Mouse (Mus musculus) neutrophil, adult 5-6 weeks (primary cell): ENCODE data around the gene Tmem131. TPM values are rescaled to one million over a fixed set of nuclear protein-coding genes. Genes with fewer than 3 reads are reported as not detected.
A peak's percentile ranks its signal among the peaks of the same experiment; 100 is the strongest.
"Not testable (repeated sequence)": the region's sequence is repeated elsewhere in the genome, so short reads cannot be mapped to it uniquely, and the experiment has no call there.

Experiments
- ATAC-seq: fragments of 151-379, 151-347 bp; 2 replicates; pipeline ENCODE4 v1.8.0; 2017; ENCODE audit warnings: mild to moderate bottlenecking, moderate TSS enrichment; ENCODE audit not compliant: insufficient number of reproducible peaks, poor library complexity, low FRiP score, severe bottlenecking; ENCODE audit errors: extremely low read depth
- total RNA-seq: library from RNA; stranded (forward); fragments of 200-1000 nt; gene quantifications from 2 replicates; pipeline ENCODE4 v1.2.3, GENCODE M21; 2017

Gene Tmem131
- total RNA-seq, 1 experiment from 2014 or later, result 43.4 TPM

- ATAC-seq, result no peak
Measured at GRCm38 (mm10) chr1:36899622-36900021, 43.8 kb downstream of the Tmem131 start.

- no peak for ATAC-seq
Measured at GRCm38 (mm10) chr1:36896423-36896822, 47.0 kb downstream of the Tmem131 start.

GRCm38 (mm10) chr1:36895452-36895851, 48.0 kb downstream of the Tmem131 start:
- ATAC-seq, result no peak

- ATAC-seq, result no peak
Measured at GRCm38 (mm10) chr1:36894136-36894535, 49.3 kb downstream of the Tmem131 start.

- ATAC-seq, result not testable (repeated sequence)
Measured at GRCm38 (mm10) chr1:36893720-36894119, 49.7 kb downstream of the Tmem131 start.

GRCm38 (mm10) chr1:36893146-36893545, 50.3 kb downstream of the Tmem131 start:
- no peak for ATAC-seq

GRCm38 (mm10) chr1:36892461-36892860, 51.0 kb downstream of the Tmem131 start:
- no peak for ATAC-seq

- ATAC-seq, result no peak
Measured at GRCm38 (mm10) chr1:36889016-36889415, 54.5 kb downstream of the Tmem131 start.

- ATAC-seq, result no peak
Measured at GRCm38 (mm10) chr1:36887172-36887571, 56.3 kb downstream of the Tmem131 start.

- 0 out of 2 replicates have a peak, but pooled peaks have one; percentile 13 for ATAC-seq
Measured at GRCm38 (mm10) chr1:36886489-36886888, 57.0 kb downstream of the Tmem131 start.

GRCm38 (mm10) chr1:36884536-36884935, 58.9 kb downstream of the Tmem131 start:
- no peak for ATAC-seq

GRCm38 (mm10) chr1:36883805-36884204, 59.7 kb downstream of the Tmem131 start:
- ATAC-seq, result no peak

- ATAC-seq, result no peak
Measured at GRCm38 (mm10) chr1:36879154-36879553, 64.3 kb downstream of the Tmem131 start.

GRCm38 (mm10) chr1:36877126-36877525, 66.3 kb downstream of the Tmem131 start:
- no peak for ATAC-seq

GRCm38 (mm10) chr1:36874874-36875561, 68.4 kb downstream of the Tmem131 start:
- ATAC-seq, result peak; percentile 87

- ATAC-seq, result no peak
Measured at GRCm38 (mm10) chr1:36871238-36871637, 72.2 kb downstream of the Tmem131 start.

- no peak for ATAC-seq
Measured at GRCm38 (mm10) chr1:36870518-36870917, 72.9 kb downstream of the Tmem131 start.

- ATAC-seq, result no peak
Measured at GRCm38 (mm10) chr1:36864757-36865156, 78.7 kb downstream of the Tmem131 start.

- no peak for ATAC-seq
Measured at GRCm38 (mm10) chr1:36861775-36862174, 81.7 kb downstream of the Tmem131 start.

GRCm38 (mm10) chr1:36860876-36861275, 82.6 kb downstream of the Tmem131 start:
- no peak for ATAC-seq

GRCm38 (mm10) chr1:36860431-36860849, 83.0 kb downstream of the Tmem131 start:
- ATAC-seq, result no peak
